23 mouse cellular contexts compared by ENCODE assay signal in the genomic region with DNA sequence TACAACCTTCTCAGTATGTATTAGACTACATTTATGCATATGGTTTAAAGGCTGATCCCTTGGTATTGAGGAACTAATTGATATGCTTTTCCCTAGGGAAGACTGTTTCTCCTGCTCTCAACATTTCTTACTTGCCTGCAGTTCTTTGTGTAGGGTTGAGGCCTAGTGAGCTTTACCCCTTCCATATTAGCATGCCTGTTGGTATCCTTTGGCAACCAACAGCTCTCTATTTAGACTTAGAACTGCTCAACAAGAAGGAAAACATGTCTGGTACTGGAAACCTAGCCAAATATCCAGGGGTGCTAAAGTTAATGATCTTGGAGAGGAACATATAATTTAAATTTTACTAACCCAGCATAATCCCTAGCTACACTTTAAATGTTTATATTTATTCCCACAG.
DNase-seq lines count a peak whose midpoint lies in the region; ATAC-seq and TF ChIP-seq lines count a peak whose summit lies in the region.
"Had no signal": no experiment of that assay in that cellular context is flagged by ENCODE, and none has a peak within 500 bp of the region (broad histone marks: within the 10 kb centered on the region; RNA-seq: fewer than 3 reads in every experiment).

No protein-coding gene starts in this region.

- no peak for TF ChIP-seq POLR2A in brain, embryonic 14.5 days (IDR thresholded peaks at IDR 0.05; ENCODE audit: borderline replicate concordance, extremely low read depth, insufficient read depth, insufficient read length, poor library complexity, severe bottlenecking)

- no peaks in the 10 kb centered on the region for H3K27me3 ChIP-seq in forebrain, embryonic 14.5 days (replicated peaks; ENCODE audit: control insufficient read depth, insufficient read depth, low read length)
- H3K27me3 ChIP-seq in forebrain, embryonic 11.5 days (ENCODE audit: control insufficient read depth, insufficient read depth, low read length) = no peaks in the 10 kb centered on the region
- no peaks in the 10 kb centered on the region for H3K27me3 ChIP-seq in forebrain, embryonic 16.5 days (replicated peaks; ENCODE audit: control insufficient read depth, insufficient read depth, low read length)
- H3K27me3 ChIP-seq in forebrain, embryonic 12.5 days = no peaks in the 10 kb centered on the region
- H3K27me3 ChIP-seq: CH12.LX; embryonic facial prominence, embryonic 12.5 days had no signal

- H3K4me3 ChIP-seq in forebrain, embryonic 14.5 days (ENCODE audit: low read depth, low read length) = no peak overlapping the region
- H3K4me3 ChIP-seq in forebrain, embryonic 11.5 days (ENCODE audit: low read depth, low read length) = no peak overlapping the region
- no peak overlapping the region for H3K4me3 ChIP-seq in forebrain, embryonic 16.5 days (replicated peaks; ENCODE audit: low read length)
- H3K4me3 ChIP-seq in forebrain, embryonic 12.5 days (replicated peaks) = no peak overlapping the region
- H3K4me3 ChIP-seq: embryonic facial prominence, embryonic 10.5 days; embryonic facial prominence, embryonic 12.5 days had no signal

- TF ChIP-seq CTCF in brain, embryonic 14.5 days (IDR thresholded peaks at IDR 0.05; ENCODE audit: borderline replicate concordance, extremely low read depth, insufficient read depth, insufficient read length) = no peak

- peak; percentile 11 for DNase-seq in embryo, embryonic 10.5 days (ENCODE audit: low spot score)
- DNase-seq in embryo, embryonic 11 days = no peak
- DNase-seq in forebrain, embryonic 14.5 days (ENCODE audit: low spot score) = peak; percentile 36
- no peak for DNase-seq in forebrain, embryonic 11.5 days (ENCODE audit: low spot score)
- DNase-seq in brain, embryonic 14.5 days (ENCODE audit: low read depth) = peak; percentile 73
- DNase-seq: adrenal gland, adult 8-10 months; adrenal gland, postnatal 14 days; adrenal gland, postnatal 36 days; B cell, adult 2 months; cerebellum, adult 11 months; cerebellum, adult 18-20 months; cerebellum, adult 8-10 months; cerebellum, adult 9-11 months; cerebellum, postnatal 25 days had no signal

- no peaks in the 10 kb centered on the region for H3K36me3 ChIP-seq in forebrain, embryonic 14.5 days (ENCODE audit: control insufficient read depth, insufficient read depth, low read length)
- H3K36me3 ChIP-seq in forebrain, embryonic 11.5 days (ENCODE audit: control insufficient read depth, insufficient read depth, low read length) = no peaks in the 10 kb centered on the region
- no peaks in the 10 kb centered on the region for H3K36me3 ChIP-seq in forebrain, embryonic 16.5 days (ENCODE audit: control insufficient read depth, insufficient read depth)
- H3K36me3 ChIP-seq in forebrain, embryonic 12.5 days (replicated peaks) = no peaks in the 10 kb centered on the region
- H3K36me3 ChIP-seq: embryonic facial prominence, embryonic 10.5 days; embryonic facial prominence, embryonic 12.5 days; G1E had no signal

- H3K9ac ChIP-seq in forebrain, embryonic 14.5 days (ENCODE audit: low read length) = no peak overlapping the region
- H3K9ac ChIP-seq in forebrain, embryonic 11.5 days (ENCODE audit: low read length) = no peak overlapping the region
- no peak overlapping the region for H3K9ac ChIP-seq in forebrain, embryonic 16.5 days (replicated peaks; ENCODE audit: low read depth, low read length)
- H3K9ac ChIP-seq in forebrain, embryonic 12.5 days = no peak overlapping the region
- H3K9ac ChIP-seq: embryonic facial prominence, embryonic 12.5 days had no signal

- no peaks in the 10 kb centered on the region; the same call in 1 of the 2 replicates for H3K4me1 ChIP-seq in forebrain, embryonic 14.5 days (ENCODE audit: control insufficient read depth, insufficient read depth, low read length)
- no peaks in the 10 kb centered on the region for H3K4me1 ChIP-seq in forebrain, embryonic 11.5 days (replicated peaks; ENCODE audit: control insufficient read depth, insufficient read depth, low read length)
- H3K4me1 ChIP-seq in forebrain, embryonic 16.5 days (replicated peaks; ENCODE audit: control insufficient read depth, insufficient read depth, low read length) = no peaks in the 10 kb centered on the region
- peaks cover 3% of the 10 kb centered on the region; the same call in 1 of the 2 replicates for H3K4me1 ChIP-seq in forebrain, embryonic 12.5 days
- H3K4me1 ChIP-seq: embryonic facial prominence, embryonic 10.5 days; embryonic facial prominence, embryonic 12.5 days had no signal

- H3K9me3 ChIP-seq in forebrain, embryonic 14.5 days (replicated peaks; ENCODE audit: control insufficient read depth, low read length) = no peaks in the 10 kb centered on the region
- H3K9me3 ChIP-seq in forebrain, embryonic 11.5 days (ENCODE audit: control insufficient read depth, low read length) = no peaks in the 10 kb centered on the region
- no peaks in the 10 kb centered on the region for H3K9me3 ChIP-seq in forebrain, embryonic 16.5 days (ENCODE audit: control insufficient read depth, low read length)
- H3K9me3 ChIP-seq in forebrain, embryonic 12.5 days = no peaks in the 10 kb centered on the region
- H3K9me3 ChIP-seq: embryonic facial prominence, embryonic 10.5 days; embryonic facial prominence, embryonic 12.5 days; G1E had no signal

- no peak overlapping the region for H3K27ac ChIP-seq in forebrain, embryonic 14.5 days (ENCODE audit: low read depth, low read length)
- no peak overlapping the region for H3K27ac ChIP-seq in forebrain, embryonic 11.5 days (ENCODE audit: low read depth, low read length)
- H3K27ac ChIP-seq in forebrain, embryonic 16.5 days (ENCODE audit: low read length) = no peak overlapping the region
- no peak overlapping the region for H3K27ac ChIP-seq in forebrain, embryonic 12.5 days
- H3K27ac ChIP-seq: embryonic facial prominence, embryonic 10.5 days; embryonic facial prominence, embryonic 12.5 days had no signal

- H3K4me2 ChIP-seq in forebrain, embryonic 14.5 days (ENCODE audit: low read length) = no peak overlapping the region
- H3K4me2 ChIP-seq in forebrain, embryonic 11.5 days (ENCODE audit: low read depth, low read length, severe bottlenecking) = no peak overlapping the region
- H3K4me2 ChIP-seq in forebrain, embryonic 16.5 days (ENCODE audit: low read length) = no peak overlapping the region
- H3K4me2 ChIP-seq in forebrain, embryonic 12.5 days = no peak overlapping the region
- H3K4me2 ChIP-seq: embryonic facial prominence, embryonic 12.5 days had no signal

- peak; percentile 37; the same call in 1 of the 2 replicates for ATAC-seq in forebrain, embryonic 14.5 days
- ATAC-seq in forebrain, embryonic 11.5 days (replicated peaks; ENCODE audit: low FRiP score) = no peak
- ATAC-seq in forebrain, embryonic 16.5 days = peak; percentile 49
- ATAC-seq in forebrain, embryonic 12.5 days (ENCODE audit: low FRiP score) = no peak
- ATAC-seq: activated CD4-positive, CD25-positive, alpha-beta regulatory T cell, adult 4 months; CD4-positive, CD25-positive, alpha-beta regulatory T cell, adult 4 months; Patski had no signal

Comparison
In these comparisons a context has a peak if more than half of its experiments do, and no peak if none do; other contexts are left out.
1. DNase-seq: peak in embryo, embryonic 10.5 days (single experiment), forebrain, embryonic 14.5 days (single experiment) and brain, embryonic 14.5 days (single experiment); none in embryo, embryonic 11 days (single experiment) and forebrain, embryonic 11.5 days (single experiment).
2. ATAC-seq: peak in forebrain, embryonic 14.5 days (single experiment) and forebrain, embryonic 16.5 days (single experiment); none in forebrain, embryonic 11.5 days (single experiment) and forebrain, embryonic 12.5 days (single experiment).